Mouse (Mus musculus) neutrophil, adult 5-6 weeks (primary cell): ENCODE results near the gene Sh3rf1. TPM values are rescaled to one million over a fixed set of nuclear protein-coding genes. Genes with fewer than 3 reads are reported as not detected.

Experiments used
- ATAC-seq: fragments of 151-379, 151-347 bp; 2 replicates; pipeline ENCODE4 v1.8.0; 2017; ENCODE audit warnings: mild to moderate bottlenecking, moderate TSS enrichment; ENCODE audit not compliant: insufficient number of reproducible peaks, poor library complexity, low FRiP score, severe bottlenecking; ENCODE audit errors: extremely low read depth
- total RNA-seq: library from RNA; stranded (forward); fragments of 200-1000 nt; gene quantifications from 2 replicates; pipeline ENCODE4 v1.2.3, GENCODE M21; 2017

Sh3rf1 gene
- total RNA-seq, 1 experiment from 2014 or later = 1.5 TPM

GRCm38 (mm10) chr8:61427916-61428681, 204.4 kb downstream of the Sh3rf1 start:
- ATAC-seq = no peak

- ATAC-seq = no peak
Measured at GRCm38 (mm10) chr8:61428821-61429482, 205.3 kb downstream of the Sh3rf1 start.

- no peak for ATAC-seq
Measured at GRCm38 (mm10) chr8:61435481-61435880, 211.8 kb downstream of the Sh3rf1 start.

GRCm38 (mm10) chr8:61436147-61436546, 212.5 kb downstream of the Sh3rf1 start:
- no peak for ATAC-seq

- ATAC-seq = no peak
Measured at GRCm38 (mm10) chr8:61436586-61437304, 213.1 kb downstream of the Sh3rf1 start.

- ATAC-seq = no peak
Measured at GRCm38 (mm10) chr8:61437305-61437605, 213.6 kb downstream of the Sh3rf1 start.

GRCm38 (mm10) chr8:61442988-61443387, 219.3 kb downstream of the Sh3rf1 start:
- no peak for ATAC-seq

GRCm38 (mm10) chr8:61444358-61444757, 220.7 kb downstream of the Sh3rf1 start:
- ATAC-seq = no peak

Other genes with a start within 250 kb of the Sh3rf1 start
- gene Clcn3, start 240.6 kb upstream of the Sh3rf1 start, total RNA-seq = 48.3 and 58.0 TPM in 2 replicates
- 8.6 and 12.1 TPM in 2 replicates for gene Nek1, start 230.7 kb upstream of the Sh3rf1 start, total RNA-seq